Mouse (Mus musculus) cerebellum, adult 2 months (tissue): ENCODE results near the gene 1700037H04Rik.

Source experiments
- CTCF ChIP-seq: fragments of 200-500 bp; IDR thresholded peaks from 2 replicates; pipeline ENCODE4 v1.5.1; 2011; ENCODE audit warnings: low read depth, mild to moderate bottlenecking, control low read depth, low read length, moderate library complexity, borderline replicate concordance; ENCODE audit not compliant: insufficient read depth
- POLR2A ChIP-seq: fragments of 200-500 bp; IDR thresholded peaks from 2 replicates; pipeline ENCODE4 v1.6.1; 2011; ENCODE audit warnings: low read length, control low read depth, borderline replicate concordance; ENCODE audit not compliant: insufficient read depth

DNA sequence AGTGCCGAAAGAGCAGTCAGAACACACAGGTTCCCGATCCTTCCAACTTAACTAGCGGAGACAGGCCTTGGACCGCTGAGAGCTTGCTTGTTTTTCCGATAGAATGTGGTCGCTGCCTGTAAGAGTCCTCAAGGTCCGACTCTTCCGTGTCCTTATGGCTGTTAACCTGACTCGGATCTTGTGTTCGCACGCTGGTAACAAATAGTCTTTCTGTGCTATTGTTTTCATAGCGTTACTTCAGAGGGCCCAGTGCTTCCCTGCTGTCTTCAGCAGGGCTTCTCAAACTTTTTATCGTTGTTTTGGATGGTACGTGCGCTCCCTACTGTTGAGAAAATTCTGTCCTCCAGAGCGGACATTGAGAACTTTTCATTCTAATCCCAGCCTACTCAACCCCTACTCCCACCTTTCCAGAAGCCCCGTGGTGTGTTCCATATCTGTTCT is 810 bp upstream of the 1700037H04Rik start:
- no peak for TF ChIP-seq CTCF
- TF ChIP-seq POLR2A, result no peak
